Mouse (Mus musculus) retina, postnatal 1 day (tissue): ENCODE results near the gene 1700069L16Rik.

ENCODE experiments used
- DNase-seq: peaks from one replicate; pipeline ENCODE4 v3.0.0-alpha.2; 2012

1700069L16Rik gene

GRCm38 (mm10) chr5:113732182-113732581 lies 7.6 kb upstream of the 1700069L16Rik start:
- peak; percentile 51 for DNase-seq

DNA sequence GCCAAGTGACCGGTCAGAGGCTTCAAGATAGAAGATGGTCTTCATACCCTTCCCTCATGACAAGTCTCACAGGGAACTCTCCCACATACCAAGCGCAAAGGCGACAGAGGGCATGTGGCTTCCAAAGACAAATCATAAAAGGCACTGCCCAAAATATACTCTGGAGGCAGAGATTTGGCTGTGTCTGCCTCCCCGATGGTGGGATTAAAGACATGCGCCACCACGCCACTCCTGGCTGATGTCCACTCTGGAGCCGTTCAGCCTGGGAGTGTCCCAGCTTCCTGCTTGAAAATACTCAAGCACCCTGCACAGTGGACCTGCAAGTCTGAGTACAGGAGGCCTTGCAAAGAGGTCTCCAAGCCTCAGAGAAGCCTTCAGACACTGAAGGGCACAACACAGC lies 6.6 kb upstream of the 1700069L16Rik start:
- DNase-seq = no peak

DNA sequence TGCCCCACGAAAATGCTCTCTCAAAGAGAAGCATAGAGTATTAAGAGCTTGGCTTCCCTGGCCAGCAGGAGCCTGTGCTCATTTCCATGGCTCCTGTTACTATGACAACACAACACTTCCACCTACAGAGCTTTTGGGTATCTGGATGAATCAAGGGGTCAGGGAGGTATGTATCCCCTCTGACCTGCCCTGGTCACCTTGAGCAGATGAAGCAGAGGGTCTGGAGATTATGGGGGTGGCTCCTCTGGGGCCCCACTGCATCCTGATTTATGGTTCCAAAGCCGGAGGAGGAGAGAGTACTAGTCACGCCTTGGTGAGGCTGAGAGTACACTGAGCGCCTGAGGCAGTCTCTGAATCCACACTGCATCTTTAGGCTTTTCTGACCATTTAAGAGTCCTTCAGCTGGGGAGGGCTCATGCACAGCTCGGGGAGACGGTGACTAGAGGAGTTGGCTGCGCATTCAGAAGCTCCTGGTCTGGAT lies 6.1 kb upstream of the 1700069L16Rik start:
- DNase-seq = peak; percentile 64

- DNase-seq = no peak
Observed at GRCm38 (mm10) chr5:113728691-113729090, 4.1 kb upstream of the 1700069L16Rik start.

DNA sequence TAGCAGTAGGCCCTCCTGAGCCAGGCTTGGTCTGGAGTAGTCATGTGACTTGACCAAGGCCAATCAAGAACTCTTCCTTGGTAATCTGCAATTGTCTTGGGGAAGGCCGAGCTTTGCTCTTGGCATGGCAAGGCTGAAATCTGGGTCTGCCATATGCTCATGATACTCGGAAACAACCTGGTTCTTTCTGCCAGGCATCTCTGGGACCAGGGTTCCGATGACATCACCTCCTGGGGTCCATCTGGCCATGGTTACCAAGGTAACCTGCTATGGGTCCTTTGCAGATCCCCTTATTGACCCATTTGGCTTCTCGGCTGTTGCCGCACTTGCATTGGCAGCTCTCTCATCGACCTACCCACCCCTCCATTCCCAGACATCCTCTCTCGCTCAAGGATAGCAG lies 3.4 kb upstream of the 1700069L16Rik start:
- DNase-seq = no peak

- DNase-seq = no peak
Observed at GRCm38 (mm10) chr5:113727238-113727637, 2.7 kb upstream of the 1700069L16Rik start.

- DNase-seq = no peak
Observed at GRCm38 (mm10) chr5:113726618-113727017, 2.0 kb upstream of the 1700069L16Rik start.

DNA sequence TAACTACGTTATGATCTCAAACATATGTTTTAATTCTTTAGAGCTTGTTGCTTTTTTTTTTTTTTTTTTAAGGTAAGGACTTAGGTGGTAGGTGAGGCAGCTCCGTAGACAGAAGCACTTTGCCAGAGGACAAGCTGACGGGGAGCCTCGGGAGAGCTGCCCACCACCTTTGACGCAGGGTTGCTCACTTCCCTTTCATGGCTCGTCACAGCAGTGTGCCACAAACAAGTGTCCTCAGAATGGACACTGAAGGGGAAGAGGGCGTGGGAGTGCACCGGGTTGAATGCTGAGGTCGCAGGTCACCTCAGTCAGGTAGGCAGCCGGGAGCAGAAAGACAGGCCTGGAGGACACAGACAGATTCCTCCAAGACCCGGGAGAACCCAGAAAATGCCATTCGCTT lies 845 bp upstream of the 1700069L16Rik start:
- DNase-seq = no peak

- DNase-seq = no peak
Observed at GRCm38 (mm10) chr5:113723567-113724237, 870 bp downstream of the 1700069L16Rik start.

GRCm38 (mm10) chr5:113722224-113723013 lies 2.2 kb downstream of the 1700069L16Rik start:
- no peak for DNase-seq

DNA sequence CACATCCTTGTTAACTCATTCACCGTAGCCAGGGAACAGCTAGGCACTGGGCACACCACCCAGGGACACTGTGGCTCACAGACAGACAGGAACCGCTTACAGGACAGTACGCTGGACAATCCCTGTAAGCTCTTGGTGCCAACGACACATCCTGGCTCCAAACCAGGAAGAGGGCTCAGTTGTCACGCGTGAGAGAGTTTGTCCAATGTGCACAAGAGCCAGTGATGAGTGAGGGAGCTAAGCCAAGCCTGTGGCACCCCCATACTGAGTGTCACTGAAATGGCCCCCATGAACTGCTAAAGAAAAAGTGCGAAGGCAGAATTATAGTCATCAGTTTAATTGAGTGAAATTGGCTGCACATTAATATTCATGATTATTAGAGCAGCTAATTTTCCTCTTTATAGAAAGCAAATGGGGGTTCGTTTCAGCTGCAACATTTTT lies 5.3 kb downstream of the 1700069L16Rik start:
- peak; percentile 59 for DNase-seq

DNA sequence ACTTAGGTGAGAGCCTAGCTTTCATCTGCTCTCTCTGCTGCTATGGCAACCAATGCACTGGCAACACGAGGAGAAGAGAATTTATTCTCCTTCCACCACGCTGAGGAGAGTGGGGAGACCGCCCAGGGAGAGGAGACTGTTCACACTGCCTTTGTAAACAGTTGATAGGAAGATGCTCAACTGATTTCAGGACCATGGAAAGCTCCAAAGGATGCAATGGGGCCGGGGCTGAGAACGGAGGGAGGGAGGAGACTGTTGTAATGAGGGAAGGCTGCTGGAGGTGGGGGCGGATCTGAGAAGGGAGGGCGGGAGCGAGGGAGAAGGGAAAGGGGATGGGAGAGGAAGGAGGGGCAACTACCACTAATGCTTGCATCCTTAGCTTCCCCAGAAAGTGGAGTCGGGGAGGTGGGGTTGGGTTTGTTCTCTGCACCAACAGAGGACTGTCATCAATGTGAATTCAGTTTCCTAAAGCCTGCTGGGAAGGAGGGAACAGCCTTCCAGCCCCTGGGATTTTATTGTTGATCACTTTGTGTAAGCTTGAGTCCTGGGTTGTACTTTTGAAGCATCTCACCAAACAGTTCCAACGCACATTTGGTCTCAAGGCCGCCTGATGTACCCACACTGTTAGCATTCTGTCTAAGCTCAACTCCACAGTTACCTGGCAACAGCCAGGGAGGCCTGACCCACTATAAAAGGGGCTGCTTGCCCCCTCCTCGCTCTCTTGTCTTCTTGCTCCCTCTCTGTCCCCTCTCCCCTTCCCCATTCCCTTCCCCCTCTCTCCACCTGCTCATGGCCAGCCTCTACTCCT lies 7.8 kb downstream of the 1700069L16Rik start:
- peak; percentile 91 for DNase-seq

GRCm38 (mm10) chr5:113712861-113713260 lies 11.7 kb downstream of the 1700069L16Rik start:
- no peak for DNase-seq

DNA sequence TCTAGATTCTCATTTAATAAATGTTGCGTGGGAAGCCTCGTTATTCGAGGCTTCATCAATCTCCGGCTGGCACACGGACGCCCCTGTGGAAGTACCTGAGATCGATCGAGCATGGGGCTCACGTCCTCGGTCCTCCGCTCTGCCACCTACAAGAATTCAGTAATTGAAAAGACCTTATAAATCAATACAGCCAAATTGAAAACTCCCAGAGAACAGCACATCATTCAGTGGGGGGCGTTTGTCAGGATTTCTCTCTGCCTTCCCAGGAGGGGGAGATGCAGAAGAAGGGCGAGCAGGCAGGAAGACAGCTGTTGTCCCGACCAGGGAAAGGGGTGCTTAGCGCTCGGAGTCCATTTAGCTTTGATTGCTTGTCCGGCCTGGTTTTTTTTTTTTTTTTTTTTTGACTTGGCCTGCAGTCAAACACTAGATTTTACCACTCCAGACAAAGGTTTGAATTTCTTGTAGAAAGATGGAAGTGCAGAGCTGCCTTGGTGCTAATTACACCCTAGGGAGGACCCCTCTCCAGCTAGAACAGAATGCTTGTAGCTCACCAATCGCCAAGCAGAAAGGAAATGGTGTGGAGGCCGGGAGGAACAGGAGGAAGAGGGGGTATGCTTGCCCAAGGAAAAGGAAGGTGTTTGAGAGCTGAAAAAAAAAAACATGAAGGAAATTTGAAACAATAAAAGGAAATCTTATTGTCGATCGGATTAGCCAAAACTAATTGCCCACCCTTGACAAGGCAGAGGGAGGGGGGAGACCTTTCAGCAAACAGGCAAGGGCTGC lies 20.6 kb downstream of the 1700069L16Rik start:
- DNase-seq = no peak

- no peak for DNase-seq
Observed at GRCm38 (mm10) chr5:113700388-113701023, 24.1 kb downstream of the 1700069L16Rik start.

- DNase-seq = peak; percentile 45
Observed at GRCm38 (mm10) chr5:113694415-113694814, 30.2 kb downstream of the 1700069L16Rik start.

DNA sequence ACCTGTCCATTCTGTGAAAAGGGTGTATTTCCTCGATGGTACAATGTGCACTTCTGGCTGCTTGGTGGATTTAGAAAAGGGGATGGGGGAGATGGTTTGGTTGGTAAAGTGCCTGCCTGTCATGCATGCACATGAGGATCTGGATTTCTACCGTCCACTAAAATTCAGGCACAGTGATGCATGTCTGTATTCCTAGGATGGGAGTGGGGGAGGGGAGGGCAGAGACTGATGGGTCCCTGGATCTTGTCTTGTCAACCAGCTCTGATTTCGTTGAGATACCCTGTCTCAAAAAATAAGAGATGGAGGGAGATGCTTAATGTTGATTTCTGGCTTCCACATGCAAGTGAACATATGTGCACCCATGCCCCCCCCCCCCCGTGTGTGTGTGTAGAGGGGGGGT lies 30.6 kb downstream of the 1700069L16Rik start:
- DNase-seq = no peak

DNA sequence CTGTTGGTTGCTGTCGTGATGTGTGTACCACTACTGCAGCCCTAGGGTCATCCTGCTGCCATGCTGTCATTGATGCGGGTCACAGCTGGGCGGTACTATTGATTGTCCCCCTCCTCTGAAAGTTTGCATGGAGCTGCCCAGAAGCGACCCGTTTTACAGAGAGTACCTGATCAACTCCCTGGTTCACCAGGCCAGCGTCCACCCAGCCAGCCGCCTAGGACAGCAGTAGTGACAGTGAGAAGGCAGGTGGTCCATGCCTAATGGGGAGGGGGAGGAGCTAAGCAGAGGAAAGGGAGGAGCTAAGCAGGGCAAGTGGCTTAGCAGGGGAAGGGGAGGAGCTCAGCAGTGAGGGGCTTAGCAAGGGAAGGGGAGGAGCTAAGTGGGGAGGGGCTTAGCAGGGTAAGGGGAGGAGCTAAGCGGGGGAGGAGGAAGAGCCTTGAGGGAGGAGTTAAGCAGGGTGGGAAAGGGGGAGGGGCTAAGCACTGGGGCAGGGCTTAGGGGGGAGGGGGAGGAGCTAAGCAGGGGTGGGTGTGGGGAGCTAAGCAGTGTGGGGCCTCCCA lies 31.3 kb downstream of the 1700069L16Rik start:
- DNase-seq = peak; percentile 29

DNA sequence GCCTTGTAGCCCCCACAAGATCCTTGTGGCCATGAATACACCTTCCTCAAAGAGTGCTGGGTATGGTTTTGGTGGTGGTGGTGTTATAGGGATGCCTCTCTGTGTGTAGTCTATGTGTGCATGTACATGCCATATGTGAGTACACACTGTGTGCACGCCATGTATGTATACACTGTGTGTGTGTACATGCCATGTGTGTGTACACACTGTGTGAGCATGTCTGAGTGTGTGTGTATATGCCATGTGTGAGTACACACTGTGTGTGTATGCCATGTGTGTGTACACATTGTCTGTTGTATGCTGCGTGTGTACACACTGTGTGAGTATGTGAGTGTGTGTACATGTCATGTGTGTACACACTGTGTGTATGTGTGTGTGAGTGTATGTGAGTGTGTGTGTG lies 33.7 kb downstream of the 1700069L16Rik start:
- no peak for DNase-seq

GRCm38 (mm10) chr5:113690069-113690548 lies 34.5 kb downstream of the 1700069L16Rik start:
- DNase-seq = peak; percentile 36

GRCm38 (mm10) chr5:113687514-113687913 lies 37.1 kb downstream of the 1700069L16Rik start:
- DNase-seq = no peak
